Mouse (Mus musculus) T-helper 17 cell (primary cell): Measurements from ENCODE around the gene Ndnf.

ENCODE experiments used
- in situ Hi-C, 2 experiments: fragments of 300-600 bp; cut with MboI, MseI; formaldehyde crosslinking; loops; 1 replicate in 1 of 2; 2 replicates in 1 of 2; pipeline ENCODE4 v1.15.1; 2025; ENCODE audit warnings: high pct_unique_total_duplicates in 2 of 2

Gene Ndnf

DNA sequence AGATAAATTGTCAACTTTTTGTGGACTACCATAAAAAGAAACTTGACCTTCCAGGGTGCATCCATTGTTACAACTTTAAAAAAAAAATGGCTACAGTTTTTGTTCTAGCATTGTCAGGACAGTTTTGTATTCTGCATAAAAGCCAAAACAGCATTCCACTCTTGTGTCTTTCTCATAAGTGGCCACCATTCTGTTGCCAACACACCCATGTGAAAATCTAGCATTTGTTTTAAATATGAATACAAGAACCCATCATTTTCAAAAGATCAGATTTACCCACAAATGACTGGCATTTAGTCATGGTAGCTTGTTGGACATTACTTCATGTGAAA, 72.4 kb downstream of the Ndnf start:
- in situ Hi-C loops = no loop called here

- in situ Hi-C loops = no loop called here
Measured at GRCm38 (mm10) chr6:65758214-65758613, 86.8 kb downstream of the Ndnf start.

DNA sequence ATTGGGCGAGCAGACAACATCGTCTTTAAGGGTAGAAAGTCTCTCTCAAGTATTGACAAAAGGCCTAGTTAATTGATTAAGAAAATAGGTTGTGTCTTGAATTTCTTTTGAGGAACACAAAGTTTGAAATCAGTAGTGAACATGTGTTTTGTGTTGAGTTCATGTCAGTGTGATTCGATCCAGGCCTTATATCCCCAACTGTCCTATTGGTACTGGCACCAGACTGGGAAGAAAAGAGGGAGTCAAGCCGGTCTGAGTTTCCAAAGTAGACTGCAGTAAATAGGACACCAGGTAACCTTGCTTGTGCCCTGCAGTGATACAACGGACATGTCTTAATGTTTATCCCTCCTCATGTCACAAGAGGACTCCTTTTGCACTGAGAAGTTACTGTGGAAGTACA, 87.8 kb downstream of the Ndnf start:
- in situ Hi-C loops = no loop called here

DNA sequence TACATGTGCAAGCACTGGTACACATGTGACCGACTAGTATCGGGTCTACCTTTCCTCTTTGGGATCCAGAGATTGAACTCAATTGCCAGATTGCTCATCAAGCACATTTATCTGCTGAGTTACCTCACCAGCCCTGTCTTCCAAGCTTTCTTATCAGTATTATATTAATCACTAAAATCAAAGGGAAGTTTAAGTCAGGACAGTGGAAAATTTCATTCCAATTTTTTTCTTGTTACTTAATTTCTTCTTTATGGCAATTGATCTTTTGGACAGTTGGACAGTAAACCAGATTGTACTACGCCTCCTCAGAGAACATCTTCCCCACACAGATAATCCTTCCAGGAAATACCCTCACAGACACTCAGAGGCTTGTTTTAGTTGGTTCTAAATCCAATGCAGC, 88.7 kb downstream of the Ndnf start:
- in situ Hi-C loops = no loop called here
